Mouse (Mus musculus) ES-Bruce4 (cell line): Measurements from ENCODE around the gene H2-Ke6.

Source experiments
- CTCF ChIP-seq: IDR thresholded peaks from one replicate; pipeline ENCODE4 v1.8.1; 2011; ENCODE audit warnings: low read depth, low read length
- EP300 ChIP-seq: IDR thresholded peaks from 2 replicates; pipeline ENCODE4 v1.6.1; 2011; ENCODE audit warnings: low read depth, low read length; ENCODE audit not compliant: insufficient read depth

- TF ChIP-seq CTCF (peak; percentile 64), EP300 (peak; percentile 82)
These were observed 46.5 kb downstream of the H2-Ke6 start for GRCm38 (mm10) chr17:33981192-33981909.
